Mouse (Mus musculus) left cerebral cortex, adult 8-10 months (tissue): ENCODE results near the gene Pold2. TPM values are rescaled to one million over a fixed set of nuclear protein-coding genes. Genes with fewer than 3 reads are reported as not detected.

ENCODE experiments used
- DNase-seq, 2 experiments: peaks; one replicate each; pipeline ENCODE4 v3.0.0; 2022; ENCODE audit warnings: low spot score in 2 of 2
- total RNA-seq, 4 experiments: library from RNA; stranded (reverse); gene quantifications; 2 replicates each; pipeline ENCODE4 v1.2.4; 2022

Pold2 gene
- total RNA-seq, 4 experiments from 2014 or later: 22.1 to 26.9 (median 23.4) TPM

GRCm38 (mm10) chr11:5859883-5860550 lies 18.1 kb downstream of the Pold2 start:
- no peak for DNase-seq

DNA sequence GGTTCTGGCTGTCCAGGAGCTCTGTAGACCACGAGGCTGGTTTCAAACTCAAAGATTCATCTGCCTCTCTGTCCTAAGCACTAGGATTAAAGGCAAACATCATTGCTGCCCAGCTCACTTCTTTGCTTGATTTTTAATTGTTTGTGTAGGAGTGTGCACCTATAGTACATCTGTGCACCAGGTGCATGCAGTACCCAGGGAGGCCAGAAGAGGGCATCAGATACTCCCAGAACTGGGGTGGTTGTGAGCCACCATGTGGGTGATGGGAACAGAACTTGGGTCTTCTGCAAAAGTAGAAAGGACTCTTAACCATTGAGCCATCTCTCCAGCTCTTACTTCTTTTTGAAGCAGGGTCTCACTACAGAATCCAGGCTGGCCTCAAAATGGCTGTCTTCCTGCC lies 19.4 kb downstream of the Pold2 start:
- DNase-seq: no peak

- no peak for DNase-seq
These were observed 21.5 kb downstream of the Pold2 start for GRCm38 (mm10) chr11:5856479-5857130.

DNA sequence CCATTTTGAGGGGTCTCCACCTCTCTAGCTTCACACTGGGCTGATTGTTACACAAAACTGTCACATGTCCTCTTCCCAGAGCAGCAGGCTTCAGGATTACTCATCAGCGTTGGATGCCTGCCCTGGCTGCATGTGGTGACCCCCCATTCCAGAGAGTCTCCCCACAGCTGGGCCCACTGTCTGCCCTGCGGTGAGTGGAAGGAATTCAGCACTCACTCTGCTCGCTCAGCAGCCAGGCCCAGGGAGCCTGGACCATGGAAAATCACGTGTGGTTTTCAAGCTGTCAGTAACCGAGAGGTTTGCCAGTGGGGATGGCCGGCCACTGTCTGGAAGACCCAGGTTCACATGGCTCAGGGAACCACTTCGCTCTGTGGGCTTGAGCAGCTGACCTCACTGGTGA lies 22.2 kb downstream of the Pold2 start:
- peak in 1 of 2 experiments; percentile 57 for DNase-seq

GRCm38 (mm10) chr11:5855481-5855880 lies 22.6 kb downstream of the Pold2 start:
- DNase-seq: no peak

GRCm38 (mm10) chr11:5852314-5852713 lies 25.8 kb downstream of the Pold2 start:
- DNase-seq: no peak

- DNase-seq: no peak
These were observed 26.9 kb downstream of the Pold2 start for GRCm38 (mm10) chr11:5851021-5851736.

DNA sequence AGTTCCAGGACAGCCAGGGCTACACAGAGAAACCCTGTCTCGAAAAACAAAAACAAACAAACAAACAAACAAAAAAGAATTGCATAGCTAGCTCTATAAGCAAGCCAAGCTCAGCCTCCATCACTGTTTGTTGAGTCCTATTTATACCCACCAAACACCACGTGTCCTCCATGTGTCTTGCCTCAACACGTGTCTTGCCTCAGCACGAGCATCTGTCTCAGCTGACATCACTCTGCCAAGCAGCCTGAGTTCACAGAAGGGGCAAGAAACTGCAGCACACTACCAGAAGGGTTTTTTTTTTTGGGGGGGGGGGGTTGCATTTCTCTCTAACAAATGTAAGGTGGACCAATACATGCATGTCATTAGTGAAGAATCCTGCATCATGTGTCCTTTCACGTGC lies 27.6 kb downstream of the Pold2 start:
- no peak for DNase-seq

DNA sequence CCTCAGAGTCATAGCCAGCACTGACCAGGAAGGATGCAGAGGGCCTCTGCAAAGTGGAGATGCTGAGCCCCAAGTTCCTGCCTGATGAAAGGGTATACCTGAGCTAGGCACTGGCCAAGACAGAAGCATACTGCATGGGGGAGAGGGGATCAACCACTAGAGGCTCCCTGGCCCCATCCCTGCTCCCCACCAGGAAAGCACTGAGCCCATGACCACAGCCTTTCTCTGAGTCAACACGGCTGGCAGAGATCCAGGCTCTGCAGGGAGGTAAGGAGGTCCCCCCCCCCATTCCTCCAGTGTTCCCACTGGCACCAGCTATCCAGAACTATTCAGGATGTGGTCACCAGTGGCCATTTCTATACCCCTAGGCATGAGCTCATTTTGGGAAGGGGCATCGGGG lies 28.8 kb downstream of the Pold2 start:
- DNase-seq: no peak

GRCm38 (mm10) chr11:5848741-5849140 lies 29.4 kb downstream of the Pold2 start:
- DNase-seq: peak in 1 of 2 experiments; percentile 66

DNA sequence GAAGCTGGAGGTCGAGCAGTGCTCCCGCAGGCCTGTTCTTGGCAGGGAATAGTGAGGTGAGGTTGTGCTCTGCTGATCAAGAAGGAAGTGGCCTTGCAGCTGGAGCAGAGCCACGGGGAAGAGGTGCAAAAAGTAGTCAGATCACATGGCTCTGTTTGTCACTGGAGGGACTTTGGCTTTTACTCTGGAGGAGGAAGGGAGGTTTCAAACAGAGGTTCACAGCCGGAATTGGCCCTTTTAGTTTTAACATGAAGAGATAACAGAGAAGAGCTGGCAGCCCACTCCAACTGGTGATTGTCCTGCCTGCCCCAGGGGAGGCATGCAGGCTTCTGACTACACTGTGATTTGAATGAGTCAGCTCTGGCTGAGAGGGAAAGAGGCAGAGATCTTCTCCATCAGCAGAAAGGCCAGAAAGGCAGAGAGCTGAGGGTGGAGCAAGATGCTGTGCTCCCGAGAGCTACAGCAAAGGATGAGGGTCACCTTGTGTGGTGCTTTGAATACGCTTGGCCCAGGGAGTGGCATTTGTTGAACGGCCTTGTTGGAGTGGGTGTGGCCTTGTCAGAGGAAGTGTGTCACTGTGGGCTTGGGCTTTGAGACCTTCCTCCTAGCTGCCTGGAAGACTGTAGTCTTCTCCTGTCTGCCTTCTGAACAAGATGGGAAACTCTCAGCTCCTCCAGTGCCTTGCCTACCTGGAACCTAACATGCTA lies 31.3 kb downstream of the Pold2 start:
- DNase-seq: no peak

GRCm38 (mm10) chr11:5843131-5843530 lies 35.0 kb downstream of the Pold2 start:
- DNase-seq: no peak

DNA sequence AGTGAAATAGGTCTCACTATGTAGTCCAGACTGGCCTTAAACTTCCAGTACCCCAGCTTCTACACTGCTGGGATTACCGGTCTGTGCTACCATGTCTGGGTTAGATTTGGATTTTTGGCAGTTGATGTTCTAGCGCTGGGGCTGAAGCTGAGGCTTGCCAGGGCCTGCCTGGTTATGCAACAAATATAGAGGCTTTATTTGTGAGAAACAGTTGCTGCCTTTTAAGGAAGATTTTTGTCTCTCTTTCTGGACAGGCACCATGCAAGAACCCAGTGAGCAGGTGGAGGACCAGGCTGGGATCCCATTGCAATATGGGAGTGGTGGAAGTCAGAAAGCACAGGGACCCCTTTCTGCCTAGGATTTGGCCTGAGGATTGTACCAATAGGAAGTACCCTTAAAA lies 36.3 kb downstream of the Pold2 start:
- no peak for DNase-seq

DNA sequence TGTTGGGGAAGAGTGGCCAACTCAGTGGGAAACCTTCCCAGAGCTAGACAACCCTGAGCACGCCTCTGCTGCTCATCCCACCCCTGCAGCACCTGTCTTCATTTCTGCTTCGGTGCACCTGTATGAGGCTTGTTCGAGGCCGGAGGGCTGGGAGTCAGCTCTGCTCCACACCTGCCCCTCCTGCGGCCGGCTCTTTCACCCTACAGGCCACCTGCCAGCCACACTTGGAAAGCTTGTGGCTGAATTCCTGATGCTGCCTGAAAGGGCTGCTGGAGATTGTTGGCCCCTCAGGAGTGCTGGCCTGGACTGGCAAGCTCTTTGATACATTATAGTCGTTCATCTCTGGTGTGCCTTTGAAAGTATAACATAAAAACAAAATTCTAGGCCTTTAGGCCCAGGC lies 37.7 kb downstream of the Pold2 start:
- DNase-seq: no peak

- peak; percentile 62 to 85 for DNase-seq
These were observed 40.5 kb downstream of the Pold2 start, which contains the start of gene Polm for GRCm38 (mm10) chr11:5837251-5838246. Gene Polm (minus strand): TSS chr11:5838016.

DNA sequence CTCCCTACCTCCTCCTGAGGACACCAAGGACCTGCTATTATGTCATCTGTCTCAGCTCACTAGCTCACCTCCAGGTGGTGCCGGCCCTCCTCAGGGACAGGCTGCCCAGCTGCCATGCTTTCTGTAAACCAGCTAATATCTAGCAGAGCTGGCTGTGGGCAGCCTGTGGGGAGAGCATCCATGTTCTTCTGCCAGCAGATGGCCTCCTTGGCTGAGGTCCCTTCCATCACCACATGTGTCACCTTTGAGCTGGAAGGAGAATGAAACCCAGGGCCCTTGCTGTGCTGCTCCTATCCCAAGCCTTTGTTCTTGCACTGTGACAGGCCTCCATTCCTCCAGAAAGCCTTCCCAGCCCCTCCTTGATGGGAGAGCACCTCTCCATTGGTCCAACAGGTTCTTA lies 42.0 kb downstream of the Pold2 start:
- no peak for DNase-seq

DNA sequence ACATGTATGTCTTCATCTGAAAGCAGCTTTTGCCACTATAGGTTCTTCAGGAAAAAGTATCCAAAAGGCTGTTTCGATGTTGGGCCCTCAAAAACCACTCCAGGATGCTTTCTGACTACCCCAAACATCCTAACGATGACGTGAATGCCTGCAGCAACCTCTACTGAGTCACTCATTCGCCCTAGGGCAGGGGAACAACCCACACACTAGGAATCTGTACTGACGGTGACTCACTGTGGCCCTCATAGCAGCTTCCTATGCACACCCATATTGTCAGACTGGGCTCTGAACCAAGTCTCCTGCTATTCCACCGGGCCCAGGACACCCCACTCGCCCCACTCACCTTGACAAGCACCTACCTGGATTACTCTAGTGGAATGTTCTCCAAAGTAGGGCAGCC lies 43.0 kb downstream of the Pold2 start:
- no peak for DNase-seq

- DNase-seq: no peak
These were observed 43.6 kb downstream of the Pold2 start for GRCm38 (mm10) chr11:5834506-5834905.

DNA sequence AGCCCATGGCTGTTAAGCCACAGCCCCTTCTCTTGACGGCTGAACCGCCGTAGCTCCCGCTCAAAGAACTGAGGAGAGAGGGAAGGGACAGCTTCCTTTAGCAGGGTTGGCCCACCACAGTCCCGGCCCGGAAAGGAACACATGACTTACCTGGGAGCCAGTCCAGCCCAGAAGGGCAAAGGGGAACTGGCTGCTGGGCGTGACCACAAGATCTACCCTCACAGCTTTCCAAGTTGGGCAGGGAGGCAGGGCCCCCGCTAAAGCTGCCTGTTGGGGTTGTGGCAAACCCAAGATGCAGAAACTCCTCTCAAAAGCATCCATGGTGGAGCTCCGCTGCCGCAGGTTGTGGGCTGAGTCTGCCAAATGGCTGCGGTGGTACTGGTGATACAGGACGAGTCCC lies 48.8 kb downstream of the Pold2 start:
- no peak for DNase-seq

- no peak for DNase-seq
These were observed 49.4 kb downstream of the Pold2 start for GRCm38 (mm10) chr11:5828509-5829191.
